Mouse (Mus musculus) intestine, postnatal 0 days (tissue): ENCODE data around the gene Supt3. TPM values are rescaled to one million over a fixed set of nuclear protein-coding genes. Genes with fewer than 3 reads are reported as not detected.

Experiments
- ATAC-seq: fragments of 200-750 bp; cut with Nextera tagmentation; 2 replicates; pipeline ENCODE4 v1.8.0; 2017; ENCODE audit warnings: mild to moderate bottlenecking, moderate TSS enrichment, moderate library complexity
- H3K27ac ChIP-seq: fragments of 300-500 bp; sonication (generic); 2 replicates; pipeline ENCODE4 v1.5.1; 2014; ENCODE audit warnings: mild to moderate bottlenecking, low read depth, low read length, moderate library complexity
- H3K27me3 ChIP-seq: fragments of 300-500 bp; sonication (generic); replicated peaks from 2 replicates; pipeline ENCODE4 v1.6.1; 2014; ENCODE audit warnings: low read length, mixed read lengths; ENCODE audit not compliant: control insufficient read depth, insufficient read depth
- H3K36me3 ChIP-seq: fragments of 300-500 bp; sonication (generic); 2 replicates; pipeline ENCODE4 v1.6.1; 2014; ENCODE audit warnings: mild to moderate bottlenecking, moderate library complexity; ENCODE audit not compliant: control insufficient read depth, insufficient read depth
- H3K4me1 ChIP-seq: fragments of 300-500 bp; sonication (generic); replicated peaks from 2 replicates; pipeline ENCODE4 v1.6.1; 2014; ENCODE audit warnings: antibody characterized with exemption, low read length, mixed read lengths; ENCODE audit not compliant: control insufficient read depth, insufficient read depth
- H3K4me2 ChIP-seq: fragments of 300-500 bp; sonication (generic); replicated peaks from 2 replicates; pipeline ENCODE4 v1.6.1; 2014; ENCODE audit warnings: low read depth, mild to moderate bottlenecking, moderate library complexity
- H3K4me3 ChIP-seq: fragments of 300-500 bp; sonication (generic); 2 replicates; pipeline ENCODE4 v1.5.1; 2014; ENCODE audit warnings: low read depth, low read length
- H3K9ac ChIP-seq: fragments of 300-500 bp; sonication (generic); 2 replicates; pipeline ENCODE4 v1.6.1; 2014; ENCODE audit warnings: mild to moderate bottlenecking, low read depth, low read length
- H3K9me3 ChIP-seq: fragments of 300-500 bp; sonication (generic); 2 replicates; pipeline ENCODE4 v1.6.1; 2016; ENCODE audit warnings: mixed run types; ENCODE audit not compliant: control insufficient read depth
- CTCF ChIP-seq: sonication (generic); IDR thresholded peaks from 2 replicates; pipeline ENCODE4 v1.5.1; 2016; ENCODE audit warnings: low read depth, mild to moderate bottlenecking, control low read depth, antibody characterized with exemption, moderate library complexity
- WGBS: fragments of 180-500 bp; shearing (Covaris S2); extraction: QIAGEN DNeasy Blood & Tissue Kit; methylation state at CpG from one replicate; pipeline ENCODE4 v1.1.7; 2014; 5-methylcytosine and 5-hydroxymethylcytosine counted together
- polyA plus RNA-seq: library from polyadenylated mRNA; unstranded; fragments of >200 nt; fragmentation: Nextera tagmentation; extraction: Ambion mirVana; gene quantifications from 2 replicates; pipeline ENCODE4 v1.2.1, GENCODE M21; 2015

Gene Supt3
- polyA plus RNA-seq, 1 experiment from 2014 or later, result 4.9 TPM

DNA sequence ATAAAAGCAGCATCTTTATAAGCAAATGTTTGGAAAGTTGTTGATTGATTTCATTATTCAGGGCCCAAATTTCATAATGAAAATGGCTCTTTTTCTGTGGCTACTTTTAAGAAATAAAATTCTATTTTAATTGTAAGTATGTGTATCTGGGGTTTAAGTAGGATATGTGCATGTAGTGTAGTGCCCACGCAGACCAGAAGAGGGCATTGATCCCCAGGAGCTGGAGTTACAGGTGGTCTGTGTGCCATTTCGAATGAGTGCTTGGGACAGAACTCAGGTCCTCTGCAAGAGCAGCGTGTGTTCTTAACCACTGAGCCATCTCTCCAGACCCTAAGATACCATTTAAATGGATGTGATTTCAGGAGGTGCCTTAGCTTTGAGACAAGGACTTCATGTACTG is 296.8 kb downstream of the Supt3 start:
- peak; percentile 40; the same call in 1 of the 2 replicates for TF ChIP-seq CTCF
- 89% methylated on average over 3 of the region's 3 CpGs for WGBS
- Histone ChIP-seq H3K9me3 (no peaks in the 10 kb centered on the region), H3K4me2 (no peak overlapping the region), H3K36me3 (no peaks in the 10 kb centered on the region), H3K9ac (no peak overlapping the region), H3K27ac (no peak overlapping the region), H3K27me3 (no peaks in the 10 kb centered on the region), H3K4me1 (no peaks in the 10 kb centered on the region), H3K4me3 (no peak overlapping the region)
- ATAC-seq, result no peak

DNA sequence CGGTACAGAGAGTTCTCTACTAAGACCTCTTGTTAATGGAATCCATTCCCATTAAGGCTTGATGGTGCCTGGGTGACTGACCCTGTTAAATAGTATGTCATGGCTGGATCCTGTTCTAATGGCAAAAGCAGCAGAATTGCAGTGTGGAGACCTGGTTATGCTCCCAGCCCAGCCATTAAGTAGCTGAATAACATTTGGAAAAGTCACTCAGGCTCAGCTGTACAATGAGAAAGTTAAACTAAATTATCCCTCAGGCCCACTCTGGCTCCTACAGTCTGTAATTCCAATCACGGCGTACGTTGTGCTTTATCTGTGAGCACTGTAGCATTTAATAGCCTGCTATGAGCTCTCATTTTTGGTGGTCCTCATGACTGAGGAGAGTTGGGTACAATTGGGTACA is 300.0 kb downstream of the Supt3 start:
- no peaks in the 10 kb centered on the region for H3K27me3 ChIP-seq
- no peak overlapping the region for H3K4me2 ChIP-seq
- no peak overlapping the region for H3K4me3 ChIP-seq
- H3K36me3 ChIP-seq, result no peaks in the 10 kb centered on the region
- no peak for ATAC-seq
- no peaks in the 10 kb centered on the region for H3K9me3 ChIP-seq
- no peak for TF ChIP-seq CTCF
- H3K9ac ChIP-seq, result no peak overlapping the region
- H3K4me1 ChIP-seq, result no peaks in the 10 kb centered on the region
- no peak overlapping the region for H3K27ac ChIP-seq
- 89% methylated on average over 4 of the region's 4 CpGs for WGBS

DNA sequence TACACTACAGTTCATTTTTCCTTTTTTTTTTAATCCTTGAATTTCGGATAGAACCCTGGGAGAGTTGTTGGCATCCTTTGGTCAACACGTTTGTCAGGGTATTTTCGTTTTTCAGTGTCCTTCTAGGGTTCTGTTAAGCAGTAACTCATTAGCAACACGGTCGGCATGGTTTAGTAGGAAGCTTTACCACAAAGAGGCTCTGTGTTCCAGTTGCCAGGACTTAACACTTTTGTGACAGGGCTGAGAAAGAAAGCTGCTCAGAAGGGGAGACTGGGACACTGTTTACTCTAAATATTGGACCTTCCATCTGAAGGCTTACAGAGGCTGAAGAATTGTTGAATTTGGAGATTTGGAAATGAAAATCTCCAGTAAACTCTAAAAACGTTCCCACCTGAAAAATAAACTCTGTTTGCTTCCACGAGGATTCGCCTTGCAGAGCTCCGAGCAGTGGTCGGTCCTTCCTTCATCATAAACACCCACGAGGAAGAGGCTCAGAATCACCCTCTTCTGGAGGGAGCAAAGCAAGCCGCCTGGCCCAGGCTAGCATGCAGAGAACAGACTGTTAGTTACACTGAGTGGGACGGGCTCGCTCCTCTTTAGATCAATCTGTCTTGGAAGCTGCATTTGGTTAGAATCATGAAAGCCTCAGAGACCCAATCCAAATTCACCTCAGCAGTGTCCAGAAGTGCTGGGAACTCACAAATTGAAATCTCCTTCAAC is 301.1 kb downstream of the Supt3 start:
- Histone ChIP-seq H3K4me1 (no peaks in the 10 kb centered on the region), H3K27ac (no peak overlapping the region), H3K36me3 (no peaks in the 10 kb centered on the region), H3K9me3 (no peaks in the 10 kb centered on the region), H3K4me3 (no peak overlapping the region), H3K4me2 (no peak overlapping the region), H3K27me3 (no peaks in the 10 kb centered on the region), H3K9ac (no peak overlapping the region)
- no peak for TF ChIP-seq CTCF
- 71% methylated on average over 14 of the region's 14 CpGs for WGBS
- no peak for ATAC-seq

DNA sequence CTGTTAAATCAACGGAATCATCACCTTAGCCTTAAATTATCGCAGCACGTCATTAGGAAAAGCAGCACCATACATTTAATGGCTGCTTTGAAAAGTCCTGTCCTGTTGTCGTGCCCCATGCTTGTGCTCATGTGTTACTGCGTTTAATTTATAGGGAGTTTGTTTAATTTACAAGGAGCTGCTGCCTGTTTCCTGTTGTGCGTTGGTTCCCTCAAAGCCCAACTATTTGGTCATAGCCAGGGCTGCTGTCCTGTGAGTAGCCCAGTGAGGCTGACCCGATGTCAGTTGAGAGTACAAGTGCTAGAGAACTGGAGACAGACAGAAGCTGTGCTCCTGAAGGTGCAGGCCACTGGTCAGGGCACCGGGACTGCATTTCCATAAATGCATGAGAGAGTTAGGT is 304.6 kb downstream of the Supt3 start:
- H3K4me1 ChIP-seq, result no peaks in the 10 kb centered on the region
- no peak overlapping the region for H3K4me3 ChIP-seq
- H3K9me3 ChIP-seq, result no peaks in the 10 kb centered on the region
- no peak overlapping the region for H3K27ac ChIP-seq
- no peaks in the 10 kb centered on the region for H3K36me3 ChIP-seq
- no peak overlapping the region for H3K4me2 ChIP-seq
- WGBS, result 73% methylated on average over 8 of the region's 8 CpGs
- no peak for ATAC-seq
- H3K27me3 ChIP-seq, result no peaks in the 10 kb centered on the region
- no peak overlapping the region for H3K9ac ChIP-seq
- TF ChIP-seq CTCF, result no peak

DNA sequence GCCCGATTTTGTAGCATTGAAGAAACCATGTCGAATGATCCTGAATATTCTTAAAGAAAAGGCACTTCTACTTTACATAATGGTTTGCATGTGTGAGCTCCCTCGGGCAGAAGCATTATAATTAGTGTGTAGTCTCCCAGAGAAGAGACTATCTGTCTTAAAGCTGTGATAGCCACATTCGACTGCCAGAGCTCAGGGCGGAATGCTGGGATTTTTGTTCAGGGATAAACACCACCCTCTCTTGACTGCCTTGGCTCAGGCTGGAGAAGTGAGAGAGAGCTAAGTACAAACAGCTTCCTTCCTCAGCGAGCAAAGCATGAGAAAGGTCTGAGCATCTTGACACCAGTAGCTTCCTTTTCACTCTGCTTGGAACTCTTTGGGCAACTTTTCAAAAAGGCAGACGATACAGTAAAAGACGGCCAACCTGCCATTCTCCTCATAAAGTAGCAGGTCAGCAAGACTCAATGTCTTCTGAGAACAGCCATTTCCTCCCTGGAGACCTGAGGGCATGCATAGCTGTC is 305.1 kb downstream of the Supt3 start:
- no peak overlapping the region for H3K27ac ChIP-seq
- H3K9ac ChIP-seq, result no peak overlapping the region
- H3K27me3 ChIP-seq, result no peaks in the 10 kb centered on the region
- H3K9me3 ChIP-seq, result no peaks in the 10 kb centered on the region
- no peak for TF ChIP-seq CTCF
- no peak overlapping the region for H3K4me3 ChIP-seq
- no peak for ATAC-seq
- no peak overlapping the region for H3K4me2 ChIP-seq
- H3K4me1 ChIP-seq, result no peaks in the 10 kb centered on the region
- 63% methylated on average over 8 of the region's 8 CpGs for WGBS
- no peaks in the 10 kb centered on the region for H3K36me3 ChIP-seq

DNA sequence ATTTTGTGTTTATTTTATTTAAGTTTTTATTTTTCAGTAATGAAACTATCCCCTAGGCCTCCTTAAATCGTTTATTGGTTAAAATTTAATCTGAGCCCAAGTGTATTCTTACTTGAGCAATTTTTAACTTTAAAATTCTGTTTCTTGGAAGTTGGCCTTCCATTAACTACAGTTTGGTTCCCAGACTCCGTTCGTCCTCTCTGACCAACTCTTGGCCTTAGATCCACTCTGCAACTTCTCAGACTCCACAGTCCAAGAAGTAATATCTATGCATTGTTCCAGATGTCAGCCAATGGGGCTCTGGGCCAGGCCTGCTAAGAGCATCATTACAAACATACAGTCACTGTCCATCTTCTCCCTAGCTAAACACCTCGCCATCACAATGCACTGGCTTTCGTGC is 309.4 kb downstream of the Supt3 start:
- Histone ChIP-seq H3K4me2 (no peak overlapping the region), H3K4me3 (no peak overlapping the region), H3K36me3 (no peaks in the 10 kb centered on the region), H3K9me3 (no peaks in the 10 kb centered on the region), H3K27ac (no peak overlapping the region), H3K9ac (no peak overlapping the region), H3K4me1 (no peaks in the 10 kb centered on the region), H3K27me3 (no peaks in the 10 kb centered on the region)
- ATAC-seq, result no peak
- TF ChIP-seq CTCF, result no peak
- WGBS, result 84% methylated on average over 5 of the region's 5 CpGs
